Mouse (Mus musculus): ENCODE measurements around the gene Tas2r102. TPM values are rescaled to one million over a fixed set of nuclear protein-coding genes. Genes with fewer than 3 reads are reported as not detected.

The Tas2r102 gene
- total and polyA plus RNA-seq, 3 experiments, result not detected

GRCm38 (mm10) chr6:132750206-132750605 lies 11.7 kb upstream of the Tas2r102 start:
- no peaks in the 10 kb centered on the region for H3K36me3 ChIP-seq (replicated peaks in 1 of 2; ENCODE audit: control insufficient read depth in 1 of 2, insufficient read depth in 1 of 2, low read length in 1 of 2)
- H3K9me3 ChIP-seq (replicated peaks; ENCODE audit: low read length), result peaks cover 13% of the 10 kb centered on the region
- H3K79me2 ChIP-seq (replicated peaks; ENCODE audit: control insufficient read depth, extremely low read depth, insufficient read depth, poor library complexity, severe bottlenecking), result no peaks in the 10 kb centered on the region
- no peak for DNase-seq (ENCODE audit: extremely low read depth)
- no peaks in the 10 kb centered on the region for H3K27me3 ChIP-seq (replicated peaks)
- no peak overlapping the region for H3K9ac ChIP-seq (ENCODE audit: insufficient read depth, low read depth)
- in situ Hi-C loops (cut with MboI; ENCODE audit: low pct_ligation_motif_present, low pct_unique_long_range_greater_than_20kb, low sequenced_read_pairs), result no loop called here
- TF ChIP-seq ZC3H11A (IDR thresholded peaks at IDR 0.05; ENCODE audit: low read depth, low read length) (no peak), RCOR1 (conservative IDR thresholded peaks at IDR 0.05; ENCODE audit: low read depth, low read length) (no peak), MEF2A (IDR thresholded peaks at IDR 0.05; ENCODE audit: borderline replicate concordance, low read depth, low read length) (no peak), HCFC1 (IDR thresholded peaks at IDR 0.05; ENCODE audit: low read depth, low read length) (no peak), TCF12 (IDR thresholded peaks at IDR 0.05; ENCODE audit: low read depth, low read length) (no peak), GABPA (IDR thresholded peaks at IDR 0.05; ENCODE audit: insufficient replicate concordance, low read depth, low read length) (no peak)
- H3K4me1 ChIP-seq (ENCODE audit: control insufficient read depth in 1 of 2, insufficient read depth in 2 of 2), result no peaks in the 10 kb centered on the region
- H3K4me2 ChIP-seq (ENCODE audit: insufficient read depth, low read depth, poor library complexity, severe bottlenecking), result no peak overlapping the region
- no peak overlapping the region for H3K27ac ChIP-seq (ENCODE audit: insufficient read depth, low read depth)
- H3K4me3 ChIP-seq (replicated peaks in 1 of 3; ENCODE audit: low read depth in 2 of 3, low read length in 2 of 3, poor library complexity in 1 of 3), result no peak overlapping the region
- dilution Hi-C loops (cut with MboI; ENCODE audit: extremely low pct_ligation_motif_present, extremely low pct_unique_long_range_greater_than_20kb, low sequenced_read_pairs), result no loop called here

GRCm38 (mm10) chr6:132754430-132754829 lies 7.5 kb upstream of the Tas2r102 start, which contains the start of gene Tas2r124:
Gene Tas2r124 (plus strand): TSS chr6:132754730.
- Histone ChIP-seq H3K27me3 (replicated peaks) (no peaks in the 10 kb centered on the region), H3K27ac (ENCODE audit: insufficient read depth, low read depth) (no peak within 1 kb of the TSS), H3K4me3 (replicated peaks in 1 of 3; ENCODE audit: low read depth in 2 of 3, low read length in 2 of 3, poor library complexity in 1 of 3) (no peak within 1 kb of the TSS), H3K9ac (ENCODE audit: insufficient read depth, low read depth) (no peak within 1 kb of the TSS), H3K4me2 (ENCODE audit: insufficient read depth, low read depth, poor library complexity, severe bottlenecking) (no peak within 1 kb of the TSS), H3K79me2 (replicated peaks; ENCODE audit: control insufficient read depth, extremely low read depth, insufficient read depth, poor library complexity, severe bottlenecking) (no peaks in the 10 kb centered on the region), H3K9me3 (replicated peaks; ENCODE audit: low read length) (peaks cover 8% of the 10 kb centered on the region), H3K36me3 (replicated peaks in 1 of 2; ENCODE audit: control insufficient read depth in 1 of 2, insufficient read depth in 1 of 2, low read length in 1 of 2) (no peaks in the 10 kb centered on the region), H3K4me1 (ENCODE audit: control insufficient read depth in 1 of 2, insufficient read depth in 2 of 2) (no peaks in the 10 kb centered on the region)
- dilution Hi-C loops (cut with MboI; ENCODE audit: extremely low pct_ligation_motif_present, extremely low pct_unique_long_range_greater_than_20kb, low sequenced_read_pairs) (no loop called here), in situ Hi-C loops (cut with MboI; ENCODE audit: low pct_ligation_motif_present, low pct_unique_long_range_greater_than_20kb, low sequenced_read_pairs) (no loop called here)
- no peak for TF ChIP-seq CHD1 (IDR thresholded peaks at IDR 0.05; ENCODE audit: low read depth, low read length)
- no peak for TF ChIP-seq POLR2AphosphoS2 (IDR thresholded peaks at IDR 0.05; ENCODE audit: low read depth, low read length)
- TF ChIP-seq UBTF (IDR thresholded peaks at IDR 0.05; ENCODE audit: low read depth, low read length), result no peak
- TF ChIP-seq TCF12 (IDR thresholded peaks at IDR 0.05; ENCODE audit: low read depth, low read length), result no peak
- no peak for TF ChIP-seq TBP (conservative IDR thresholded peaks at IDR 0.05; ENCODE audit: low read depth, low read length)
- TF ChIP-seq ZKSCAN1 (IDR thresholded peaks at IDR 0.05; ENCODE audit: borderline replicate concordance, low read depth, low read length), result no peak
- TF ChIP-seq EP300 (IDR thresholded peaks at IDR 0.05; ENCODE audit: low read length), result no peak
- TF ChIP-seq USF1 (IDR thresholded peaks at IDR 0.05; ENCODE audit: low read depth, low read length), result no peak
- no peak for TF ChIP-seq NELFE (IDR thresholded peaks at IDR 0.05; ENCODE audit: low read depth, low read length)
- TF ChIP-seq KAT2A (IDR thresholded peaks at IDR 0.05; ENCODE audit: insufficient replicate concordance, low read length), result no peak
- TF ChIP-seq MYC (IDR thresholded peaks at IDR 0.05; ENCODE audit: low read depth, low read length), result no peak
- no peak for TF ChIP-seq GABPA (IDR thresholded peaks at IDR 0.05; ENCODE audit: insufficient replicate concordance, low read depth, low read length)
- no peak for TF ChIP-seq RCOR1 (conservative IDR thresholded peaks at IDR 0.05; ENCODE audit: low read depth, low read length)
- DNase-seq (ENCODE audit: extremely low read depth), result no peak
